Mouse (Mus musculus) megakaryocyte, embryonic 14.5 days (primary cell): ENCODE data around the gene Cyb5d1.

Experiments
- FLI1 ChIP-seq: IDR thresholded peaks from 2 replicates; pipeline ENCODE4 v1.6.1; 2012; ENCODE audit warnings: low read length, inconsistent platforms, mixed read lengths
- GATA1 ChIP-seq: IDR thresholded peaks from 3 replicates; pipeline ENCODE4 v1.6.1; 2012; ENCODE audit warnings: mixed read lengths, low read length, inconsistent platforms, borderline replicate concordance

GRCm38 (mm10) chr11:69367616-69368355, 27.6 kb downstream of the Cyb5d1 start:
- no peak for TF ChIP-seq FLI1
- no peak for TF ChIP-seq GATA1
